Mouse (Mus musculus): Measurements from ENCODE around the gene Pkn1. TPM values are rescaled to one million over a fixed set of nuclear protein-coding genes. Genes with fewer than 3 reads are reported as not detected.
A peak's percentile ranks its signal among the peaks of the same experiment; 100 is the strongest.

The Pkn1 gene
- polyA plus RNA-seq, 1 experiment from 2014 or later, result 23.3 TPM

DNA sequence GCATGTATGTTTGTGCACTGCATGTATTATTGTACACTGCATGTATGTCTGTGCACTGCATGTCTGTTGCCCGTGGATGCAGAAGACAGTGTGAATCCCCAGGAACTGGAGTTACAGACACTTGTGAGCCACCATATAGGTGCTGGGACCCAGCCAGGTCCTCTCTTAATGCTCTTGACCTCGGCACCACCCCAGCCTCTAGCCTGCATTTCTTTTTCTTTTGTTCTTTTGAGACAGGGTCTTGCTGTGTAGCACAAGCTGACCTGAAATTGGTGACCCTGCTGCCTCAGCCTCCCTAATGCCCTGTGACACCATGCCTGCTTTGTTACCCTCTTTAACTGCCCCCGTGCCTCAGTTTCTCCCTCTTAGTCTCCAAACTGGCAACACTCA lies 41.6 kb upstream of the Pkn1 start:
- H3K4me2 ChIP-seq, result peak overlapping the region; percentile 94
- no peak for DNase-seq (ENCODE audit: low spot score)
- H3K9ac ChIP-seq (ENCODE audit: low read depth, low read length), result peak overlapping the region; percentile 71
- peaks cover 28% of the 10 kb centered on the region for H3K4me1 ChIP-seq (replicated peaks; ENCODE audit: control insufficient read depth, insufficient read depth, low read length)
- H3K4me3 ChIP-seq (ENCODE audit: low read depth, low read length), result peak overlapping the region; percentile 64
- H3K27ac ChIP-seq (ENCODE audit: low read depth, low read length), result peak overlapping the region; percentile 38; the same call in 1 of the 2 replicates
- 12% methylated on average over 3 of the region's 3 CpGs for WGBS
- ATAC-seq (replicated peaks; ENCODE audit: low FRiP score), result no peak
- H3K36me3 ChIP-seq (ENCODE audit: control insufficient read depth, insufficient read depth, low read length), result no peaks in the 10 kb centered on the region
- peaks cover 3% of the 10 kb centered on the region; the same call in 1 of the 2 replicates for H3K9me3 ChIP-seq (ENCODE audit: control insufficient read depth, low read length)
- H3K27me3 ChIP-seq (replicated peaks; ENCODE audit: control insufficient read depth, insufficient read depth, low read length), result no peaks in the 10 kb centered on the region

DNA sequence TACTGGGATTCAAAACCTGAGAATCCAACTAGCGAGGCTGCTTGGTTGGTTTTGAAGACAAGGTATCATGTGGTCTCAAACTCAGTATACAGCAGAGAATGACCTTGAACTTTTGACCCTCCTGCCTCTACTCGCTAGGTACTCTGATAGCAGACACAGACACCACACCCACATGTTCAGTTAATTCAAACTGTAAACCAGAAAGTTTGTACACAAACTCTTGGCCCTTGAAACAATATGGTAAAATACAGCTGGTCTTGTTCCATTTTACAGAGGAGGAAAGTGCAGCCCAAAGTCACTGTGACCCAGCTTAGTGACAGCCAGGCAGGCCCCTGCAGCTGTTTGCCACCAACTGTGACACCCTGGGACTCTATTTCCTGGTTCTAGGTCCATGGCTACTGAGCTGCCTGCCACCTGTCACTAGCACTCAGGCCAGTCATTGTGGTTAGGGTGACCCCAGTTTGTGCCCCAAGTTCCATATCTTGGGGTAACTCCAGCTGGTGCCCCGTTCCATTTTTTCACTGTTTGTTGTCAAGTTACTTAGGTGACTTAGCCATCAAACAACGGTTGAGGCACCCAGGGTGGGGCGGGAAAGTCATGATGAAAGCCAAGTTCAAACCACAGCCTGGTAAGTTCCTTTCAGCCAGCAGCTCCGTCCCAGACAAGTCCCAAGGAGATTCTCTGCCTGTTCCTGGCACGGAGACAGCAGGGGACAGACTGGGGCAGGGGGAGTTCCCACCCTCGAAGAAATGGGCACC lies 40.9 kb upstream of the Pkn1 start:
- 28% methylated on average over 8 of the region's 8 CpGs for WGBS

DNA sequence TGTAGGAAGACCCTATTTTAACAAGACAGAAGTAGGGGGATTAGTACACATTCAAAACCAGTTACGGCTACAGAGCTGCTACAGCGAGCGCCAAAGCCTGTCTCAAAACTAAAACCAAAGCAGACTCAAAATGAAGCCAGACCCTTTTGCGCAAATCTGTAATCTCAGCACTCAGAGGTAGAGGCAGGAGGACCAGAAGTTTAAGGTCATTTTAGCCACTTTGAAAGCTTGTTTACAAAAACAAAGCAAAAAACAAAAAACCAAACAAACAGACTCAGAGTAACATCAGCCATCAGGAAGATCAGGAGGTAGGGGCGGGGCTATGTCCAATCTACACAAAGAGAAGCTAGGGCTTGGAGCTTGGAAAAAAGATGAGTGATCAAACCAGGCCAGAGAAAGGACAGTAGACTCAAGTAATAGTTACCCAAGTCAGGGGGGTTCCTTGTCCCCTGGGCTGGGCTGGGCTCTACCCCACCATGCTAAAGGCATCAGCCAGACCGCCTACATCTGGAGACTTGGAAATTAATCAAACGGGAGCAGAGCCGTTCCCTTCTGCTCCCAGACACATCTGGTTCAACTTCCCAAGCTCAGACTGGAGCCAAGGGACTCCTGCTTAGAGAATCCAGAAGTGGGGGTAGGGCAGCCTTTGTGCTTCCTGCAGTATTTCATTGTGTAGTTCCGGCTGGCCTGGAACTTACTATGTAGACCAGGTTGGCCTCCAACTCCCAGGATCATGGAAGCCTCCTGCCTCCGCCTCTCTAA lies 40.2 kb upstream of the Pkn1 start:
- WGBS, result 77% methylated on average over 10 of the region's 10 CpGs

More for the DNA sequence above, 40.9 kb upstream of the Pkn1 start:
- peak overlapping the region; percentile 35; the same call in 1 of the 2 replicates for H3K9ac ChIP-seq (ENCODE audit: low read depth, low read length)
- 0 out of 2 replicates have a peak overlapping the region, but pooled peaks have one; percentile 3 for H3K27ac ChIP-seq (ENCODE audit: low read depth, low read length)
- no peaks in the 10 kb centered on the region for H3K36me3 ChIP-seq (ENCODE audit: control insufficient read depth, insufficient read depth, low read length)
- peak overlapping the region; percentile 64 for H3K4me3 ChIP-seq (ENCODE audit: low read depth, low read length)
- peaks cover 28% of the 10 kb centered on the region for H3K4me1 ChIP-seq (replicated peaks; ENCODE audit: control insufficient read depth, insufficient read depth, low read length)
- peaks cover 3% of the 10 kb centered on the region; the same call in 1 of the 2 replicates for H3K9me3 ChIP-seq (ENCODE audit: control insufficient read depth, low read length)
- no peaks in the 10 kb centered on the region for H3K27me3 ChIP-seq (replicated peaks; ENCODE audit: control insufficient read depth, insufficient read depth, low read length)
- no peak; the same call in 1 of the 2 replicates for ATAC-seq (replicated peaks; ENCODE audit: low FRiP score)
- H3K4me2 ChIP-seq, result peak overlapping the region; percentile 94
- no peak for DNase-seq (ENCODE audit: low spot score)

DNA sequence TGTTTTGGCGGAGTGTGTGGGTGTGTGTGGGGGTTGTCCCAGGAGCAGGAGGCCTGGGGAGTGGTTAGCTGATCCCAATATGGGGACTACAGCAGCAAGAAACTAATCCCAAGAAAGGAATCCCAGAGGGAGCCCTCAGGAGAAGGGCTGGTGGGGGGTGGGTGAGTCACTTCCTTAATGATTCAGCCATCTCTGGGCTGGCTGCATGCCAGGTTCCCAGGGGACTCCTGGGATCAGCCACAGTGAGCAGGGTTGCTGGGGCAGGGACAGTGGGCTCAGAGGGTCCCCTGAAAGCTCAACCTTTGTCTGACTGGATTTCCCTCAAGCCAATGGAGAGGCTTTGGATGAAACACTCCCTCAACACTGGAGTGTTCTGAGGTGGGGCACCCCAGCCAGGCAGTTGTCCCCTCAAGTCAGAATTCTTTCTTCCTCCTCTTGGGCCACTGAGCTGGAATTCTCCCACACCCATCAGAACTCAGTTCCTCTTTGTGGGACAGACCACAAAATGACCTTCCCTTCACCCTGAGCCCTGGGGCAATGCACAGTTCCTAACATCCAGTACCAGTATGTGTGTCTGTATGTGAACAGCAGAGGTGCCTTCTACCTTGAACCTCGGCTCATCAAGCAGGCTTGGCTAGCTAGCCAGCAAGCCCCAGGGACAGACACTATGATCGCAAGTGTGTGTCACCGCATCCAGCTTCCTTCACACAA lies 39.0 kb upstream of the Pkn1 start:
- Histone ChIP-seq H3K4me3 (ENCODE audit: low read depth, low read length) (no peak overlapping the region), H3K9ac (ENCODE audit: low read depth, low read length) (no peak overlapping the region), H3K27ac (ENCODE audit: low read depth, low read length) (no peak overlapping the region), H3K36me3 (ENCODE audit: control insufficient read depth, insufficient read depth, low read length) (no peaks in the 10 kb centered on the region), H3K4me1 (replicated peaks; ENCODE audit: control insufficient read depth, insufficient read depth, low read length) (peaks cover 28% of the 10 kb centered on the region), H3K4me2 (no peak overlapping the region; the same call in 1 of the 2 replicates), H3K27me3 (replicated peaks; ENCODE audit: control insufficient read depth, insufficient read depth, low read length) (no peaks in the 10 kb centered on the region), H3K9me3 (ENCODE audit: control insufficient read depth, low read length) (peaks cover 3% of the 10 kb centered on the region; the same call in 1 of the 2 replicates)
- 53% methylated on average over 4 of the region's 4 CpGs for WGBS
- DNase-seq (ENCODE audit: low spot score), result no peak
- peak; percentile 26; the same call in 1 of the 2 replicates for ATAC-seq (replicated peaks; ENCODE audit: low FRiP score)

More for the DNA sequence above, 40.2 kb upstream of the Pkn1 start:
- Histone ChIP-seq H3K27ac (ENCODE audit: low read depth, low read length) (no peak overlapping the region), H3K4me3 (ENCODE audit: low read depth, low read length) (0 out of 2 replicates have a peak overlapping the region, but pooled peaks have one; percentile 64), H3K4me1 (replicated peaks; ENCODE audit: control insufficient read depth, insufficient read depth, low read length) (peaks cover 28% of the 10 kb centered on the region), H3K9ac (ENCODE audit: low read depth, low read length) (no peak overlapping the region), H3K9me3 (ENCODE audit: control insufficient read depth, low read length) (peaks cover 3% of the 10 kb centered on the region; the same call in 1 of the 2 replicates), H3K4me2 (peak overlapping the region; percentile 94), H3K36me3 (ENCODE audit: control insufficient read depth, insufficient read depth, low read length) (no peaks in the 10 kb centered on the region), H3K27me3 (replicated peaks; ENCODE audit: control insufficient read depth, insufficient read depth, low read length) (no peaks in the 10 kb centered on the region)
- ATAC-seq (replicated peaks; ENCODE audit: low FRiP score) (no peak), DNase-seq (ENCODE audit: low spot score) (no peak)

DNA sequence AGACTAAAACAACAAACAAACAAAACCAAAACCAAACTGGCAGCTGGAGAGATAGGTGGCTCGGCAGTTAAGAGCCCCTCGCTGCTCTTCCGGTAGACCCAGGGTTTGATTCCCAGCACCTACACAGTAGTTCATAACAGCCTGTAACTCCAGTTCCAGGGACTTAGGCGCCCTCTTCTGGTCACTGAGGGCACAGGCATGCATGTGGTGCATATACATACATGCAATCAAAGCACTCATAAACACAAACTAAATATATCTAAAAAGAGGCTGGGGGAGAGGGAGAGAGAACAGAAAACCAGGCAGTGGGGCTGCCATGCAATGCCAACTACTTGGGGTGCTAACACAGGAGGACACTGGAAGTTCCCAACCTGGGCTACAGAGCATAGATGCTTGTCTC lies 38.4 kb upstream of the Pkn1 start:
- Histone ChIP-seq H3K36me3 (ENCODE audit: control insufficient read depth, insufficient read depth, low read length) (no peaks in the 10 kb centered on the region), H3K27me3 (replicated peaks; ENCODE audit: control insufficient read depth, insufficient read depth, low read length) (no peaks in the 10 kb centered on the region), H3K9me3 (ENCODE audit: control insufficient read depth, low read length) (peaks cover 3% of the 10 kb centered on the region; the same call in 1 of the 2 replicates), H3K4me2 (no peak overlapping the region), H3K9ac (ENCODE audit: low read depth, low read length) (no peak overlapping the region), H3K27ac (ENCODE audit: low read depth, low read length) (no peak overlapping the region), H3K4me3 (ENCODE audit: low read depth, low read length) (no peak overlapping the region), H3K4me1 (replicated peaks; ENCODE audit: control insufficient read depth, insufficient read depth, low read length) (peaks cover 25% of the 10 kb centered on the region)
- no peak for ATAC-seq (replicated peaks; ENCODE audit: low FRiP score)
- no peak for DNase-seq (ENCODE audit: low spot score)
- WGBS, result 85% methylated on average over 4 of the region's 4 CpGs

DNA sequence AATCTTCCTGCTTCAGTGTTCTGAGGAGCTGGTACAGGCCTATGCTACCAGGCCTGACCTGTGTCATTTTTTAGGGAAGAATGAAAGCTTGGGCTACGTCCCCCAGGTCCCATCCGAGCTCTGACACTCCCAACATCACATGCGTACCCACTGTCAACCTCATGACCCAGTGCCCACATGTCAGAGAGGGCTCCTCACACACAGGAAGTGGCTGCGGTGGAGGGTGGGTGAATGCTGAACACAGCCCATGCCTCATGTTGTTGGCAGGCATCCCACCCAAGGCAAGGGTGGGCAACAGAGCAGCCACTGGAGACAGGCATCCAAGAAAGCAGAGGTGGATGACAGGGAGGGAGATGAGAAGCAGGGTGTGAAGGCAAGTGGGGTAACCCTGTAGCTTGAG lies 37.7 kb upstream of the Pkn1 start:
- Histone ChIP-seq H3K4me1 (replicated peaks; ENCODE audit: control insufficient read depth, insufficient read depth, low read length) (peaks cover 25% of the 10 kb centered on the region), H3K9ac (ENCODE audit: low read depth, low read length) (no peak overlapping the region), H3K9me3 (ENCODE audit: control insufficient read depth, low read length) (peaks cover 3% of the 10 kb centered on the region; the same call in 1 of the 2 replicates), H3K27me3 (replicated peaks; ENCODE audit: control insufficient read depth, insufficient read depth, low read length) (no peaks in the 10 kb centered on the region), H3K4me3 (ENCODE audit: low read depth, low read length) (no peak overlapping the region), H3K4me2 (no peak overlapping the region), H3K27ac (ENCODE audit: low read depth, low read length) (no peak overlapping the region), H3K36me3 (ENCODE audit: control insufficient read depth, insufficient read depth, low read length) (0 out of 2 replicates have a peak, but pooled peaks cover under 1% of the 10 kb centered on the region)
- 84% methylated on average over 4 of the region's 4 CpGs for WGBS
- ATAC-seq (replicated peaks; ENCODE audit: low FRiP score), result no peak
- no peak for DNase-seq (ENCODE audit: low spot score)

DNA sequence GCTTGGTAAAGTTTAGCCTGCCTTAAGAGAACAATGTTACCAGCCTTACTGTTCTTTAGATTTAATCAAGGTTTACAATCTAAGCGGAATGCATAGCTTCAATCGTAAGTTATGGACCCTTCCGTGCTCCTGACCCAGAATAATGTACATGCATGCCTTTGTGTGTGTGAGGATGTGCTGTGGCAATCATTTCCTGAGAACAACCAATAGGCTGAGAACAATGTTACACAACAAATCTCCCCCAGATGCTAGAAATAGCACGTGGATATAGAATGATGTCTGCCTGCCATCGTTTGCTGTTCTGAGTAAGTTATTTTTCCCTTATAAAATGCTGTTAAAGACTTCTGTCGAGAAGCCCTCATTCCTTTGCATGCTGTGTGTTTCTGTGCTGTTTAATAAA lies 33.9 kb upstream of the Pkn1 start:
- ATAC-seq (replicated peaks; ENCODE audit: low FRiP score), result no peak
- 0 out of 2 replicates have a peak, but pooled peaks cover 2% of the 10 kb centered on the region for H3K36me3 ChIP-seq (ENCODE audit: control insufficient read depth, insufficient read depth, low read length)
- 73% methylated on average over 6 of the region's 6 CpGs for WGBS

DNA sequence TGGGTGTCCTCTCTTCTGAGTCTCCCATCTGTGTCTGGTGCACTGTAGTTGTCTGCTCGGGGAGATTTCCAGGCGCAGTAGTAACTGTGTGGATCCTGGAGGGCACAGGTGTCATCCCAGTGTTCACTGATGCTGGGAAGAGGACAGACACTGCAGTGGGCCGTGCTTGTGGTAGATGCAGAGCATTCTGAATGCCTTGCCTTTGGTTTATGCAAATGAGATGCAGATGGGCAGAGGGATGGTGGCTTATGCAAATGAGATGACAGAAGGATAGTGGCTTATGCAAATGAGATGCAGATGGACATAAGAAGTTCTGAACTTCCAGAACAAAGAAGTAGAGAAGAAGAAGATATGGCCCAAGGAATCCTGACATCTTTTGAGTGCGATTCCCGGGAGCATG lies 32.9 kb upstream of the Pkn1 start:
- H3K4me2 ChIP-seq, result no peak overlapping the region
- 77% methylated on average over 5 of the region's 5 CpGs for WGBS
- no peak for DNase-seq (ENCODE audit: low spot score)
- H3K27ac ChIP-seq (ENCODE audit: low read depth, low read length), result no peak overlapping the region
- H3K4me1 ChIP-seq (replicated peaks; ENCODE audit: control insufficient read depth, insufficient read depth, low read length), result no peaks in the 10 kb centered on the region
- H3K4me3 ChIP-seq (ENCODE audit: low read depth, low read length), result no peak overlapping the region
- ATAC-seq (replicated peaks; ENCODE audit: low FRiP score), result no peak
- H3K36me3 ChIP-seq (ENCODE audit: control insufficient read depth, insufficient read depth, low read length), result 0 out of 2 replicates have a peak, but pooled peaks cover 2% of the 10 kb centered on the region
- H3K27me3 ChIP-seq (replicated peaks; ENCODE audit: control insufficient read depth, insufficient read depth, low read length), result no peaks in the 10 kb centered on the region
- H3K9ac ChIP-seq (ENCODE audit: low read depth, low read length), result no peak overlapping the region
- no peaks in the 10 kb centered on the region for H3K9me3 ChIP-seq (ENCODE audit: control insufficient read depth, low read length)

More for the DNA sequence above, 33.9 kb upstream of the Pkn1 start:
- no peaks in the 10 kb centered on the region for H3K27me3 ChIP-seq (replicated peaks; ENCODE audit: control insufficient read depth, insufficient read depth, low read length)
- H3K9me3 ChIP-seq (ENCODE audit: control insufficient read depth, low read length), result peaks cover 3% of the 10 kb centered on the region; the same call in 1 of the 2 replicates
- no peak overlapping the region for H3K9ac ChIP-seq (ENCODE audit: low read depth, low read length)
- no peak overlapping the region for H3K4me3 ChIP-seq (ENCODE audit: low read depth, low read length)
- no peak overlapping the region for H3K27ac ChIP-seq (ENCODE audit: low read depth, low read length)
- peaks cover 4% of the 10 kb centered on the region for H3K4me1 ChIP-seq (replicated peaks; ENCODE audit: control insufficient read depth, insufficient read depth, low read length)
- no peak for DNase-seq (ENCODE audit: low spot score)
- no peak overlapping the region for H3K4me2 ChIP-seq
